Mouse (Mus musculus) limb, embryonic 13.5 days (tissue): ENCODE results near the gene Pkp2. TPM values are rescaled to one million over a fixed set of nuclear protein-coding genes. Genes with fewer than 3 reads are reported as not detected.
"Not testable (repeated sequence)": the region's sequence is repeated elsewhere in the genome, so short reads cannot be mapped to it uniquely, and the experiment has no call there.

Experiments used
- ATAC-seq: fragments of 200-750 bp; cut with Nextera tagmentation; 2 replicates; pipeline ENCODE4 v1.8.0; 2017; ENCODE audit warnings: low read depth, moderate number of reproducible peaks, moderate TSS enrichment; ENCODE audit not compliant: low FRiP score
- H3K27ac ChIP-seq: fragments of 300-500 bp; sonication (generic); 2 replicates; pipeline ENCODE4 v1.5.1; 2015; ENCODE audit warnings: inconsistent platforms, mild to moderate bottlenecking, moderate library complexity
- H3K27me3 ChIP-seq: fragments of 300-500 bp; sonication (generic); 2 replicates; pipeline ENCODE4 v1.6.1; 2015; ENCODE audit warnings: mild to moderate bottlenecking, inconsistent platforms
- H3K36me3 ChIP-seq: fragments of 300-500 bp; sonication (generic); 2 replicates; pipeline ENCODE4 v1.6.1; 2015; ENCODE audit warnings: inconsistent platforms, mild to moderate bottlenecking, moderate library complexity
- H3K4me1 ChIP-seq: fragments of 300-500 bp; sonication (generic); 2 replicates; pipeline ENCODE4 v1.6.1; 2015; ENCODE audit warnings: inconsistent platforms
- H3K4me2 ChIP-seq: fragments of 300-500 bp; sonication (generic); replicated peaks from 2 replicates; pipeline ENCODE4 v1.6.1; 2015; ENCODE audit warnings: inconsistent platforms, mild to moderate bottlenecking, moderate library complexity
- H3K4me3 ChIP-seq: fragments of 300-500 bp; sonication (generic); 2 replicates; pipeline ENCODE4 v1.5.1; 2015; ENCODE audit warnings: moderate library complexity, mild to moderate bottlenecking, inconsistent platforms
- H3K9ac ChIP-seq: fragments of 300-500 bp; sonication (generic); 2 replicates; pipeline ENCODE4 v1.6.1; 2015; ENCODE audit warnings: mild to moderate bottlenecking, inconsistent platforms
- H3K9me3 ChIP-seq: fragments of 300-500 bp; sonication (generic); 2 replicates; pipeline ENCODE4 v1.6.1; 2016; ENCODE audit warnings: inconsistent platforms
- WGBS: fragments of 180-500 bp; shearing (Covaris S2); methylation state at CpG from one replicate; pipeline ENCODE4 v1.1.7; 2015; 5-methylcytosine and 5-hydroxymethylcytosine counted together
- polyA plus RNA-seq: library from polyadenylated mRNA; unstranded; fragments of >200 nt; fragmentation: Nextera tagmentation; extraction: Ambion mirVana; gene quantifications from 2 replicates; pipeline ENCODE4 v1.2.1, GENCODE M21; 2015

Gene Pkp2
- 1.5 and 1.7 TPM in 2 replicates for polyA plus RNA-seq

DNA sequence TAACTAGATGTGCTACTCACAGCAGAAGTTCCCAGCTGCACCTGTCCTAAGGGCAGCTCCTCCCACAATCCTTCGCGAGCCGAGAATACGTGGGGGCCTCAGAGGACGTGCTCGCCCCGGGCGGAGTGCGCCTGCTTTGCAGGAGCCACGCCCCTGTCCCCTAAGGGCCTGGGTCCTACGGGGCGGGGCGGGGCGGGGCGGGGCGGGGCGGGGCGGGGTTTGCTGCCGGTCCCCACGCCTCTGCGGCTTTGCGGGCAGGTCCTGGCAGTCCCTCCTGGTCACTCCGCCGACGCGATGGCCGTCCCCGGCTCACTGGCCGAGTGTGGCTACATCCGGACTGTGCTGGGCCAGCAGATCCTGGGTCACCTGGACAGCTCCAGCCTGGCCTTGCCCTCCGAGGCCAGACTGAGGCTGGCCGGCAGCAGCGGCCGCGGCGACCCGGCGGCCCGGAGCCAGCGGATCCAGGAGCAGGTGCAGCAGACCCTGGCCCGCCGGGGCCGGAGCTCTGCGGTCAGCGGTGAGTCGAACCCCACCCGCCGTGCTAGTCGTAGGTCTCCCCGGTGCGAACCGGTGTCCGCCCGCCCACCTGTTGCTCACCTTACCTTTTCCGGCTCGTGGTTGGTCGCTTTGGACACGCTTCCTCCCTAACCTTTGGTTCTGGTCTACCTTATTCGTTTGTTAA is at the start of gene Pkp2:
Pkp2 (plus strand) TSS at position 240 of the 682 bp plus-strand sequence.
- Histone ChIP-seq H3K36me3 (no peaks in the 10 kb centered on the region), H3K4me1 (peaks cover 22% of the 10 kb centered on the region)

GRCm38 (mm10) chr16:16197374-16197773 is 15.7 kb upstream of the Pkp2 start:
- H3K27ac ChIP-seq, result no peak overlapping the region
- no peak overlapping the region for H3K9ac ChIP-seq
- H3K4me2 ChIP-seq, result no peak overlapping the region
- no peak overlapping the region for H3K4me3 ChIP-seq
- no peaks in the 10 kb centered on the region for H3K9me3 ChIP-seq
- no peaks in the 10 kb centered on the region for H3K27me3 ChIP-seq
- no peak for ATAC-seq
- no peaks in the 10 kb centered on the region for H3K4me1 ChIP-seq
- 63% methylated on average over 17 of the region's 17 CpGs for WGBS
- H3K36me3 ChIP-seq, result no peaks in the 10 kb centered on the region

More for the DNA sequence above, at the start of gene Pkp2:
- H3K27ac ChIP-seq, result no peak within 1 kb of the TSS
- no peaks in the 10 kb centered on the region for H3K9me3 ChIP-seq
- peak within 1 kb of the TSS; percentile 56 for H3K9ac ChIP-seq
- H3K4me3 ChIP-seq, result peak within 1 kb of the TSS; percentile 63
- H3K4me2 ChIP-seq, result peak within 1 kb of the TSS; percentile 100
- ATAC-seq, result peak; percentile 88
- under 1% methylated on average over 59 of the region's 59 CpGs for WGBS
- peaks cover 47% of the 10 kb centered on the region for H3K27me3 ChIP-seq

DNA sequence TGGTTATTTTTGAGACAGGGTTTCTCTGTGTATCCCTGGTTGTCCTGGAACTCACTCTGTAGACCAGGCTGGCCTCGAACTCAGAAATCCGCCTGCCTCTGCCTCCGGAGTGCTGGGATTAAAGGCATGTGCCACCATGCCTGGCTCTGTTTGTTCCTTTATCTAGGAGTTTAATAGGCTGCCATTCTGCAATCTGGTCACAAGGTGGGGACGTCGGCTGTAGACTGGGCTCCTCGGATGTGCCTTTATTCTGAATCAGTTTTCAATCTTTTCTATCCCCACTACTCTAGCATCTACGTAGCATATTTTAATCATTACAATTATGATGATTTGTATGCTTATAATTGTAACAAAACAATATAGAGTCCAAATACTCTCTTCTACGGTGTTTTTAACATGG is 11.1 kb upstream of the Pkp2 start:
- H3K36me3 ChIP-seq, H3K9me3 ChIP-seq, H3K27me3 ChIP-seq, H3K4me1 ChIP-seq, H3K9ac ChIP-seq, H3K4me3 ChIP-seq, H3K27ac ChIP-seq, H3K4me2 ChIP-seq: not testable (repeated sequence)
- whole genome bisulfite sequencing, result 41% methylated on average over 8 of the region's 8 CpGs
- peak; percentile 64; the same call in 1 of the 2 replicates for ATAC-seq

DNA sequence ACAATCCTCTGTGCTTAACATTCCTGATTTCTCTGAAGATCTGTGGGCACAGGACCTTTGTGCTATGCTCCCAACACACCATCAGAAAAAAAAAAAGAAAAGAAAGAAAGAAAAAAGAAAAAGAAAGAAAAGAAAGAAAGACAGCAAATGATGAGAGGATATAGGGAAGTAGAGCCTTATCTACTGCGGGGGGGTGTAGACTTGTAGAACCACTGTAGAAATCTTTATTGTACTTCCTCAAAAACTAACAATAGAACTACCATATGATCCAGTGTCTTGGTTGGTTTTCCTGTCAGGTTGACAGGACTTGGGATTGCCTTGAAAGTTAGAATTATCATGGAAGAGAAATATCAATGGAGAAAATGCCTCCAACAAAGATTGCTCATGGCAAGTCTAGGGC is 8.5 kb upstream of the Pkp2 start:
- no peak overlapping the region for H3K4me2 ChIP-seq
- no peaks in the 10 kb centered on the region for H3K36me3 ChIP-seq
- H3K4me3 ChIP-seq, result no peak overlapping the region
- ATAC-seq, result no peak
- no peaks in the 10 kb centered on the region for H3K9me3 ChIP-seq
- WGBS, result 80% methylated on average over 1 of the region's 1 CpGs
- H3K9ac ChIP-seq, result no peak overlapping the region
- H3K27me3 ChIP-seq, result no peaks in the 10 kb centered on the region
- H3K4me1 ChIP-seq, result no peaks in the 10 kb centered on the region
- H3K27ac ChIP-seq, result no peak overlapping the region

- Histone ChIP-seq H3K4me2 (peak overlapping the region; percentile 100), H3K9ac (no peak overlapping the region), H3K27ac (no peak overlapping the region), H3K9me3 (no peaks in the 10 kb centered on the region), H3K36me3 (no peaks in the 10 kb centered on the region), H3K27me3 (peaks cover 47% of the 10 kb centered on the region), H3K4me1 (peaks cover 22% of the 10 kb centered on the region), H3K4me3 (peak overlapping the region; percentile 63)
- 14% methylated on average over 7 of the region's 7 CpGs for WGBS
- no peak for ATAC-seq
Observed at GRCm38 (mm10) chr16:16212723-16213078, 417 bp upstream of the Pkp2 start.

- peaks cover 22% of the 10 kb centered on the region for H3K4me1 ChIP-seq
- no peak overlapping the region for H3K27ac ChIP-seq
- no peaks in the 10 kb centered on the region for H3K9me3 ChIP-seq
- no peak overlapping the region for H3K9ac ChIP-seq
- peaks cover 47% of the 10 kb centered on the region for H3K27me3 ChIP-seq
- H3K4me2 ChIP-seq, result peak overlapping the region; percentile 100
- H3K36me3 ChIP-seq, result no peaks in the 10 kb centered on the region
- peak overlapping the region; percentile 63 for H3K4me3 ChIP-seq
- 2% methylated on average over 17 of the region's 17 CpGs for WGBS
- no peak for ATAC-seq
Observed at GRCm38 (mm10) chr16:16213761-16214305, 715 bp downstream of the Pkp2 start.

DNA sequence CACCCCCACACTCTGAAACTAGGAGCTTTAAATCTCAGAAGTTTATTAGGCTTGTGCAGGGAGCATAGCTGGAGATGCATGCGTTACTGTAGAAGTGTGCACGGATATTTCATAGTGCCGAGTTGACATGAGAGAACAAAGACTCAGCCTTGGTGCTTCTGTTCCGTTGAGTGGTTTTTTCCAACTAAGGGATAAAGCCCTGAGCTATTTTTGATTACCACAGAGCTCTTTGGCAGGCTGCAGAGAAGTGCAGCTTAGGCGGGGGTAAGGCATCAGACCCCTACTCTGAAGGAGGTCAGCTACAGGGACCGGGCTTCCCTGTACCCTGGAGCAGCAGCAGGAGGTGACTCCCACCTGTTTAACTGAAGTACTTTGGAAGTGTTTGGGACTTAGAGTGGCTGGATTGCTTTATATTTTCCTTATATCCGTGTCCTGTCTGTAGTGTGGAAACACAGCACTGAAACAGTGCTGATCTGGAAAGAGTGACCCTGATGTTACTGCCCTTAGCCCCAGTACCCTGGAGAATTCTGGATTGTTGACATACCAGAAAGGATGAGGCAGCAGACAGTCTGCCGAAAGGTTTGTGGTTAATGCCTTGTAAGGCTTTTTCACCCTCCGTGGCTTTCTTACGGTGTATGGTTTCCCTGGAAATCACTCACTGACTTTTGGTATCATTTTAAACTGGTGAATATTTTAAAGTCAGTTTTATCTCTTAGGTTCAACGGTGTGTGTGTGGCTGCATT is 2.7 kb downstream of the Pkp2 start:
- Histone ChIP-seq H3K27ac (no peak overlapping the region), H3K9ac (no peak overlapping the region), H3K4me2 (peak overlapping the region; percentile 1; the same call in 1 of the 2 replicates), H3K4me3 (no peak overlapping the region), H3K36me3 (no peaks in the 10 kb centered on the region), H3K9me3 (no peaks in the 10 kb centered on the region), H3K27me3 (peaks cover 47% of the 10 kb centered on the region), H3K4me1 (peaks cover 22% of the 10 kb centered on the region)
- 20% methylated on average over 11 of the region's 11 CpGs for WGBS
- no peak for ATAC-seq

DNA sequence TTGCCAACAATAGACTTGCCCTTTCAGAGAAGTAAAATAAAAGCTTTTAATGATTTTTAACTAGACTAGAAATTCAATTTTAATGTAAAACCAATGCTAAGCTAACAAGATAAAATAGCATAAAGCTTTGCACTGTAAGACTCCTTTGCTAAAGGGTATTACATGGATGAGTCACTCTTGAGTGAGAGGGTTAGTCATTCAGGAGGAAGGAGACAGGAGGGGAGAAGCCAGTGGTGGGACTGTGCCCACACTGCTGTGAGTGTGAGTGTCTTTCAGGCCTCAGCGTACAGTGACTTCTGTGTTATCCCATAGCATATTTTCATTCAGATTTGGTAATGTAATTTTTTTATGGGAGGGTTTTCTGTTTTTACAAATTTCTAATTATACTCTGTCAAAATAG is 3.8 kb downstream of the Pkp2 start:
- Histone ChIP-seq H3K9ac (no peak overlapping the region), H3K4me3 (no peak overlapping the region), H3K27ac (no peak overlapping the region), H3K4me1 (peaks cover 22% of the 10 kb centered on the region), H3K27me3 (peaks cover 45% of the 10 kb centered on the region), H3K36me3 (no peaks in the 10 kb centered on the region), H3K9me3 (no peaks in the 10 kb centered on the region), H3K4me2 (no peak overlapping the region)
- no peak for ATAC-seq
- WGBS, result 95% methylated on average over 1 of the region's 1 CpGs

DNA sequence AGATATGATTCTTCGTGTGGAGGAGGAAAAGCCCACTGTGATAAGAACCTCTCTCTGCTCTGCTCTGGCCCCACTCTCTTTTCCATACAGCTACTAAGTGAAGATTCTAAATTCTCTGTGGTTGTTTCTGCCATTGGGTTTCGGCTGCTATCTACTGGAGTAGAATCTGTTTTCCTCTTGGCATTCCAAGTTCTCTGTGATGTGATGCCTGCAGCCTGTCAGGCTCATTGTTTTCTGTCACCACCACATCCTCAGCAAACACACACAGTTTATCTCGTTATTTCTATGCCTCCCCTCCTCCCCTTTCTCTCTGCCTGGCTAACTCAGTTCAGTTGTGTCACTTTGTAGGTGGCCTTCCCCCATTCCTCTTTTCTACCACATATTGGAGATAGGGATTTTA is 6.7 kb downstream of the Pkp2 start:
- 38% methylated on average over 3 of the region's 3 CpGs for WGBS
- ATAC-seq, result no peak

DNA sequence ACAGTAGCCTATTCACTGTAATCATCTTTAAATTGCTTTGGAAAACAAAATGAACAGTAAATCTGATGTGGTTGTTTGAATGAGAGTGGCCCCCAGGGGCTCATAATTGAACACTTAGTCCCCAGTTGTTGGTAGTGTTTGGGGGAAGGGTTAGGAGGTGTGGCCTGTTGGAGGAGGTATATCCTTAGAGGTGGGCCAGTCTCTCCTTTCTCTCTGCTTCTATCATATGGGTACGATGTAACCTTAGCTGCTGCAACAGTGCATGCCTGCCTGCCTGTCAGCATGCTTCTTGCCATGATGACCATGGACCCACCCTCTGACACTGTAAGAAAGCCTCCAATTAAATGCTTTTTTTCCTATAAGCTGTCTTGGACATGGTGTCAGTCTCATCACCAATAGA is 9.5 kb downstream of the Pkp2 start:
- Histone ChIP-seq H3K27me3 (no peaks in the 10 kb centered on the region), H3K4me2 (no peak overlapping the region), H3K9me3 (no peaks in the 10 kb centered on the region), H3K27ac (no peak overlapping the region), H3K4me3 (no peak overlapping the region), H3K9ac (no peak overlapping the region), H3K36me3 (no peaks in the 10 kb centered on the region), H3K4me1 (peaks cover 5% of the 10 kb centered on the region; the same call in 1 of the 2 replicates)
- no peak for ATAC-seq
- 75% methylated on average over 1 of the region's 1 CpGs for WGBS

More for the DNA sequence above, 6.7 kb downstream of the Pkp2 start:
- Histone ChIP-seq H3K4me1 (peaks cover 11% of the 10 kb centered on the region; the same call in 1 of the 2 replicates), H3K36me3 (no peaks in the 10 kb centered on the region), H3K27me3 (peaks cover 16% of the 10 kb centered on the region), H3K9ac (no peak overlapping the region), H3K4me3 (no peak overlapping the region), H3K9me3 (no peaks in the 10 kb centered on the region), H3K4me2 (no peak overlapping the region), H3K27ac (no peak overlapping the region)

GRCm38 (mm10) chr16:16224506-16224924 is 11.4 kb downstream of the Pkp2 start:
- Histone ChIP-seq H3K9me3 (no peaks in the 10 kb centered on the region), H3K27ac (no peak overlapping the region), H3K4me2 (no peak overlapping the region), H3K9ac (no peak overlapping the region), H3K36me3 (no peaks in the 10 kb centered on the region), H3K4me3 (no peak overlapping the region), H3K4me1 (peaks cover 5% of the 10 kb centered on the region; the same call in 1 of the 2 replicates), H3K27me3 (no peaks in the 10 kb centered on the region)
- ATAC-seq, result peak; percentile 72; the same call in 1 of the 2 replicates
- WGBS, result 57% methylated on average over 4 of the region's 4 CpGs

GRCm38 (mm10) chr16:16225828-16226227 is 12.7 kb downstream of the Pkp2 start:
- ATAC-seq, result no peak; the same call in 1 of the 2 replicates
- peaks cover 5% of the 10 kb centered on the region; the same call in 1 of the 2 replicates for H3K4me1 ChIP-seq
- no peak overlapping the region for H3K4me2 ChIP-seq
- no peaks in the 10 kb centered on the region for H3K9me3 ChIP-seq
- 95% methylated on average over 22 of the region's 22 CpGs for WGBS
- H3K27me3 ChIP-seq, result no peaks in the 10 kb centered on the region
- no peaks in the 10 kb centered on the region for H3K36me3 ChIP-seq
- H3K4me3 ChIP-seq, result no peak overlapping the region
- H3K27ac ChIP-seq, result no peak overlapping the region
- no peak overlapping the region for H3K9ac ChIP-seq
